Mouse (Mus musculus): ENCODE results near the gene Slc24a2.

Slc24a2 gene

GRCm38 (mm10) chr4:87229960-87230551, at the start of gene Slc24a2:
TSS of gene Slc24a2 (minus strand) at chr4:87230477.
- no peak for DNase-seq (ENCODE audit: low spot score)

- DNase-seq (ENCODE audit: low spot score): no peak
Measured at GRCm38 (mm10) chr4:87274825-87275224, 44.5 kb upstream of the Slc24a2 start.

GRCm38 (mm10) chr4:87274276-87274675, 44.0 kb upstream of the Slc24a2 start:
- no peak for DNase-seq (ENCODE audit: low spot score)

GRCm38 (mm10) chr4:87273476-87273875, 43.2 kb upstream of the Slc24a2 start:
- no peak for DNase-seq (ENCODE audit: low spot score)

- DNase-seq (ENCODE audit: low spot score): no peak
Measured at GRCm38 (mm10) chr4:87229224-87229959, 885 bp downstream of the Slc24a2 start.

- no peak for DNase-seq (ENCODE audit: low spot score)
Measured at GRCm38 (mm10) chr4:87221586-87221985, 8.7 kb downstream of the Slc24a2 start.

- no peak for DNase-seq (ENCODE audit: low spot score)
Measured at GRCm38 (mm10) chr4:87218196-87218595, 12.1 kb downstream of the Slc24a2 start.

- no peak for DNase-seq (ENCODE audit: low spot score)
Measured at GRCm38 (mm10) chr4:87211344-87211978, 18.8 kb downstream of the Slc24a2 start.

- DNase-seq (ENCODE audit: low spot score): no peak
Measured at GRCm38 (mm10) chr4:87210533-87210932, 19.7 kb downstream of the Slc24a2 start.

- no peak for DNase-seq (ENCODE audit: low spot score)
Measured at GRCm38 (mm10) chr4:87202081-87202480, 28.2 kb downstream of the Slc24a2 start.

- DNase-seq (ENCODE audit: low spot score): no peak
Measured at GRCm38 (mm10) chr4:87201229-87201628, 29.0 kb downstream of the Slc24a2 start.

GRCm38 (mm10) chr4:87184147-87184930, 45.9 kb downstream of the Slc24a2 start:
- no peak for DNase-seq (ENCODE audit: low spot score)

- DNase-seq (ENCODE audit: low spot score): no peak
Measured at GRCm38 (mm10) chr4:87177116-87177515, 53.2 kb downstream of the Slc24a2 start.

- no peak for DNase-seq (ENCODE audit: low spot score)
Measured at GRCm38 (mm10) chr4:87163945-87164344, 66.3 kb downstream of the Slc24a2 start.

GRCm38 (mm10) chr4:87158053-87158452, 72.2 kb downstream of the Slc24a2 start:
- no peak for DNase-seq (ENCODE audit: low spot score)

GRCm38 (mm10) chr4:87151990-87152389, 78.3 kb downstream of the Slc24a2 start:
- DNase-seq (ENCODE audit: low spot score): no peak

- DNase-seq (ENCODE audit: low spot score): no peak
Measured at GRCm38 (mm10) chr4:87149584-87149983, 80.7 kb downstream of the Slc24a2 start.

GRCm38 (mm10) chr4:87141590-87142365, 88.5 kb downstream of the Slc24a2 start:
- DNase-seq (ENCODE audit: low spot score): no peak

- no peak for DNase-seq (ENCODE audit: low spot score)
Measured at GRCm38 (mm10) chr4:87140901-87141300, 89.4 kb downstream of the Slc24a2 start.

GRCm38 (mm10) chr4:87132525-87132924, 97.8 kb downstream of the Slc24a2 start:
- no peak for DNase-seq (ENCODE audit: low spot score)

GRCm38 (mm10) chr4:87126756-87127155, 103.5 kb downstream of the Slc24a2 start:
- DNase-seq (ENCODE audit: low spot score): no peak

GRCm38 (mm10) chr4:87119758-87120157, 110.5 kb downstream of the Slc24a2 start:
- no peak for DNase-seq (ENCODE audit: low spot score)

All from spleen, adult 12 weeks (tissue).